Mouse (Mus musculus): ENCODE measurements around the gene Themis.

The Themis gene

DNA sequence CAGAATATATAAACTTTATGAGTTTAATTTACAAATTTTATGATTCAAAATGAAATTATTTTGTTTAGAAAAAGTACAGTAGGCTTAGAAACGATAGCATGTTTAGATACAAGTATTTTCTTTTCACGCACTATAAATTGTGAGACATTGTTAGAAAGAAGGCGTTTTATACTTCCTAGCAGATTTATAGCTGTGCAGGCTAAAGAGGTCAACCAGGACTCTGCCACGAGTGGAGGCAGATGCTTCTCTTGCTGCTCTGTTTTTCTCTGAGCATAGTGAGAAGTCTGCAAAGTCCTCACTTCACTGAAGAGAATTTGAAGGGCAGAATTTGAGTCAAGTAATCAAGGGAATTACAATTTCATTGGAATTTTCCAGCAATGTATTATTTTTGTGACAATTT lies 131.3 kb downstream of the Themis start:
- no peak for DNase-seq (ENCODE audit: low read depth, low spot score)

DNA sequence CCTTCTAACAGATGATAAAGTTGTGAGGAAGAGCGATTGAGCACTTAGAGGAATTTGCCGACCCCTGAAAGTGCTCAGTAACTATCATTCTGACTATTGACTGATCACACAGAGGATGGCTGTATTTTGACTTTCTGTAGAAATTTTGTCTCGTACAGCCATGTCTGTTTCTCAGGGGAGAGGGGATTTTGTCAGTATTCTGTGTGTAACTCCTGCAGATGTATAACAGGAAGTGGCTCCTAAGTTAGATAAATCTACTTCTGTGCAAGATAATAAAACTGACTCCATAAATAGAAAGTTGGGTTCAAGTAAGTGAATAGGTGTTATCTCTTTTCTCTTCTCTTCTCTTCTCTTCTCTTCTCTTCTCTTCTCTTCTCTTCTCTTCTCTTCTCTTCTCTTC lies 137.0 kb downstream of the Themis start:
- no peak for DNase-seq (ENCODE audit: low read depth, low spot score)

GRCm38 (mm10) chr10:28811928-28812570 lies 143.9 kb downstream of the Themis start:
- DNase-seq (ENCODE audit: low read depth, low spot score), result no peak

- DNase-seq (ENCODE audit: low read depth, low spot score), result no peak
Observed at GRCm38 (mm10) chr10:28812571-28812936, 144.4 kb downstream of the Themis start.

DNA sequence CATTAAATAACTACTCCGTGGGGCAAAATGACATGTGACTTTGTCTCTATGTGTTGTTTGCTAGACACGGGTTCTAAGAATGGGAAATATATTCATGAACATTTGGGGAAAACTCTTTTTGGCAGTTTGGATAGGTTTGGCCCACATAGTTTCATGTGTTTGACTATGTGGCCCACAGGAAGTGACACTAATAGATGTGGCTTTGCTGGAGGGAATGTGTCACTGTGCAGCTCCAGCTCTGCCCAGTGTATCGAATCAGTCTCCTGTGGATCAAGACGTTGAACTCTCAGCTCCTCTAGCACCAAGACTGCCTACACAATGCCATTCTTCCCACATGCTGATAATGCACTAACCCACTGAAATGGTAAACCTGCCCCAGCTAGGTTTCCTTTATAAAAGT lies 148.0 kb downstream of the Themis start:
- no peak for DNase-seq (ENCODE audit: low read depth, low spot score)

GRCm38 (mm10) chr10:28822320-28822719 lies 154.2 kb downstream of the Themis start:
- no peak for DNase-seq (ENCODE audit: low read depth, low spot score)

GRCm38 (mm10) chr10:28842605-28843004 lies 174.4 kb downstream of the Themis start:
- DNase-seq (ENCODE audit: low read depth, low spot score), result no peak

DNA sequence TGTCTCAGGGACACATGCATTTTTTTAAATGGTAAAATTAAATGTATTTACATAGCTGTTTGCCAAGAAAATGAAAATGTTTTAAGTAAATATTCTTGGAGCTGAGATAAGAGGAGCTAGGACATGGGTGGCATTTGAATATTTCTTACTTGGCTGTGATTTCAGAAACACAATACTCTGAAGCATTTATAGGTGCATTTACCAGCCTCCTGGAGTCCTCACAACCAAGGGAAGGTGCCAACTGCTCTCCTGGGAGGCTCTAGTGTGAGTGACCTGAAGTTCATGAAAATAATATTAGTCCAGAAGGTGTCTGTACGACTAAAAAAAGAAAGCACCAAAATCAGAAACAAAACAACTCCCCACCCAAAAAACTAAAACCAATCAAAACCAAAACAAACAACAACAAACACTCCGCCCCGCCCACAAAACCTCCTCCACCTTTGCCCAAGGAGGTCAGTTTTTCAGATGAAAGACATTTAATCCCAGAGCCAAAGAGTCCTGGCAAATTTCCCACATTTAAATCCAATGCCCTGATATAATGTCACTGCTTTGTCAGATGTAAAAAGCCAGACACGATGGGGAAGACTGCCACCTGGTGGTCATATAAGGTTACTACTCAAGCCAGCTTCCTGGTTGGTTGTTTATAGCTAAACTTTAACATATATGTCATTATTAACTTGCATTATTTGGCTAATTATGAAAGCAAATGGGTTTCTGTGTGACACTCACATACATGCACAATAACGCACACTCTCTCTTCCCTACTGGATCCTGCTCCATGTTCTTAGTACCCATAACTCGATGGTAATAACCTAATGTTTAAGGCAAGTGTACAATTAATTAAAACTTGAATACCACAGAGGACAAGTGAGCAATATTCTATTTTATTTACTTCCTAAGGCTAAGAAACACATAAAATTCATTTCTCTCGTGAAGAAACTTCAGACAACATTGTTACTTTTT lies 175.9 kb downstream of the Themis start:
- peak; percentile 48 for DNase-seq (ENCODE audit: low read depth, low spot score)

DNA sequence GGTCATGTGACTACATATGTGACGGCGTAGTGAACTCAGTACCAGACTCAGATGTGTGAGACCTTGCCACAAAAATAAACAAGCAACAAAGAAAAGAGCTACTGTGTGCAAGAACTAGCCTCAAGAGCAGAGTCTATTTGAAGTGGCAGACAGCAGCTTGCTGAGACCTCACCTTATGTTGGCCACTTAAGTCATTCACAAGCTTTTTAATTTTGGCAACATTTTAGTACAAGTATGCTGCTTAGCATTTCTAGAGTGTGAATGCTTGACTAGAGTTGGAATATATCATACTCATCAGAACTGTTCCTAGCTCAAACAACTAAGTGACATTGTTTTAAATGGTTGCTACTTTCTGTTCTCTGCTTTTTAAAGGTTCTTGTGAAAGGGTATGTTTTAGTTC lies 188.0 kb downstream of the Themis start:
- DNase-seq (ENCODE audit: low read depth, low spot score), result no peak

GRCm38 (mm10) chr10:28870580-28871354 lies 202.6 kb downstream of the Themis start:
- no peak for DNase-seq (ENCODE audit: low read depth, low spot score)

GRCm38 (mm10) chr10:28874605-28875004 lies 206.4 kb downstream of the Themis start:
- no peak for DNase-seq (ENCODE audit: low read depth, low spot score)

DNA sequence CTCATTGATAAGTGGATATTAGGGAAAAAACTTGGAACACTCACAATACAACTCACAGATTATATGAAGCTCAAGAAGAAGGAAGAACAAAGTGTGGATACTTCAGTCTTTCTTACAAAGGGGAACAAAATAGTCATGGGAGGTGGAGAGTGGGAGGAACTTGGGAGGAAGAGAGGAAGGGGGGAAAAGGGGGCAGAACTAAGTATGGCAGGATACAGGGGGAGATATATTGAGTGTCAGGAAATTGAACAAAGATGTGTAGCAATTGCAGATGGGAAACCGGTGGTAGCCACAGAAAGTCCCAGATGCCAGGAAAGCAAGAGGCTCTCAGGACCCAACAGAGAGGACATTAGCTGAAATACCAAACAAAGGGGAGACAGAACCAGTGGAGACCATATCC lies 219.5 kb downstream of the Themis start:
- no peak for DNase-seq (ENCODE audit: low read depth, low spot score)

GRCm38 (mm10) chr10:28890886-28891285 lies 222.7 kb downstream of the Themis start:
- no peak for DNase-seq (ENCODE audit: low read depth, low spot score)

- no peak for DNase-seq (ENCODE audit: low read depth, low spot score)
Observed at GRCm38 (mm10) chr10:28898351-28898750, 230.2 kb downstream of the Themis start.

Data from retina, adult 2 months (tissue).